Mouse (Mus musculus) gastrocnemius, postnatal 10 days (tissue): ENCODE measurements around the gene Ttyh3. TPM values are rescaled to one million over a fixed set of nuclear protein-coding genes. Genes with fewer than 3 reads are reported as not detected.
A peak's percentile ranks its signal among the peaks of the same experiment; 100 is the strongest.

Source experiments
- DNase-seq: peaks from one replicate; pipeline ENCODE4 v3.0.0; 2021; ENCODE audit warnings: mixed read lengths
- total RNA-seq, 2 experiments: library from RNA; stranded (reverse); gene quantifications; 2 replicates each; pipeline ENCODE4 v1.2.3; 2021

Ttyh3 gene
- total RNA-seq, 2 experiments from 2014 or later = 33.4 to 42.5 TPM

DNA sequence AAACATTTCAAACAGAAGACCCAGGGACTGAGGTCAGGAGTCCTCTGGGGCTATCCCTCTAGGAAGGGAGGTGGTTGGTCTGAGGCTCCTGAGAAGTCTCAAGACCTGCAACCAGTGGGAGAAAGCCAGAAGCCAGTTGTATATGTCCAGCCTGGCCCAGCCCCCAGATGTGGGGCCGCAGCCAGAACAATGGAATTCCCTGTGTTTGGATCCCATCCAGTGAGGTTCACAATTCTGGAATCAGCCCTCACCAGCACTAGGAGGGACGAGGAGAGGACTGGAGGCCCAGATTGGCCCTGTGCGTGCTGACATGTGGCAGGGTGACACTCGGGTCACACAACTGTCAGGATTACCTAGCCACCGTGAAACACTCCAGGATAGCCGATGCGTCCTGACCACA, 3.8 kb upstream of the Ttyh3 start:
- no peak for DNase-seq

DNA sequence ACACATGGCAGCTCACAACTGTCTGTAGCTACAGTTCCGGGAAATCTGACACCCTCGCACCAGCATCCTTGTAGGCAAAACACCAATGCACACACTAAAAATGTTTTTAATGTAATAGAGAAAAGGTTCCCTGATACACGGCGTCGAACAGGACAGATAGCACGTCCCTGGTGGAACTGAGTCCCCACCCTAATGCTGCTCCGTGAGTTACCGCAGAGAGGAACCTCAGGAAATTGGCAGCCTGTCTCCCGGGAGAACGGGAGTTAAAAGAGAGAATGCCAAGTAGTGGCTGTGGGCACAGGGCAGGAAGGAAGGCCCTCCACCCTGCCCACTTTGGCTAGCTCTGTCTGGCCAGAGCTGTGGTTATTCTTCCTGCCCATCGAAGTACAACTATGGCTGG, 2.4 kb upstream of the Ttyh3 start:
- no peak for DNase-seq

DNA sequence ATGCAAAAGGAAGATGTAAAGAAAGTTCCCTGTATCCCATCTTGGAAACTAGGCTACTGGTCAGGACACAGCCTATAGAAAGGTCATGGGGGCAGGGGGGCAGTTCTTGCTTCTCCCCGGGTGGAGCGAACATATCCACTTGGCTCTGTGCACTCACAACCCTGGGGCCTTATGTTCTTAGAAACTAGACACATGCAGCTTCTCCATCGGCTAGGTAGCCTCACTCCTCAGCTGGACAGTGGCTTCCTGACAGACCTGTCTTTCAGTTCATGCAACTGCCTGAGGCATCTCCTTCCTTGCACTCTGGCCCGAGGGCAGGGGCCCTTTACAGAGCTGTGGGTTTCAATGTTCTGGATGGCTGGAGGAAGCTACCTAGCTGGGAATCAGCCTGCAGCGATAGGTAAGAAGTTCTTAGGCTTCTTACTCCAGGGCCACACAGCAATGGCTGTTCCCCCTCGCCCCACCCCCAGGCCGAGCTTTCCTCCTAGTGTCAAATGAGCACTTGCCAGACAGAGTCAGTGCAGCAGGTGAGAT, 1.1 kb upstream of the Ttyh3 start:
- DNase-seq = no peak

DNA sequence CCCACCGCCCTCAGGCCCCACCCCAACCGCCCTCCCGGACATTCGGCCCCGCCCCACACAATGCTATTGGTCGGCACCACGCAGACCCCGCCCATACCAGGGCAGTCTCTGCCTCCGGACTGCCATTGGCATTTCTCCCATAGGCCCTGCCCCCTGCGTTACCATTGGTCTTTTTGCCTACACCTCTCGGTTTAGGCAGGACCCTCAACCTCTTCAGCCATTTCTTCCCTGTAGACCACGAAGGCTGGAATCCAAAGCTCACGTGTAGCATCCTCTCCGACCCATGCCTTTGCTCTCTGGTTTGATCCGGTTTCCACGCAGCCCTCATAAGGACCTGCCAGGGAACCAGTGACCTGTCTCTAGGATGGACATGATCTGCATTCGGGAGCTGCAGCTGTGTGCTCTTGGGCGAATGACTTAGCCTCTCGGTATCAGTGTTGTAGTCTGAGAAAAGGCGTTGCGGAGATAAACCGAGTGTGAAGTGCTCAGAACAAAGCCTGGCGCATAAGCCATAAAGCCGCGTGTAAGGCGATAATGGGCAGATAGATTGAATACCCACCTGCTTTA, 353 bp upstream of the Ttyh3 start:
- peak; percentile 98 for DNase-seq

DNA sequence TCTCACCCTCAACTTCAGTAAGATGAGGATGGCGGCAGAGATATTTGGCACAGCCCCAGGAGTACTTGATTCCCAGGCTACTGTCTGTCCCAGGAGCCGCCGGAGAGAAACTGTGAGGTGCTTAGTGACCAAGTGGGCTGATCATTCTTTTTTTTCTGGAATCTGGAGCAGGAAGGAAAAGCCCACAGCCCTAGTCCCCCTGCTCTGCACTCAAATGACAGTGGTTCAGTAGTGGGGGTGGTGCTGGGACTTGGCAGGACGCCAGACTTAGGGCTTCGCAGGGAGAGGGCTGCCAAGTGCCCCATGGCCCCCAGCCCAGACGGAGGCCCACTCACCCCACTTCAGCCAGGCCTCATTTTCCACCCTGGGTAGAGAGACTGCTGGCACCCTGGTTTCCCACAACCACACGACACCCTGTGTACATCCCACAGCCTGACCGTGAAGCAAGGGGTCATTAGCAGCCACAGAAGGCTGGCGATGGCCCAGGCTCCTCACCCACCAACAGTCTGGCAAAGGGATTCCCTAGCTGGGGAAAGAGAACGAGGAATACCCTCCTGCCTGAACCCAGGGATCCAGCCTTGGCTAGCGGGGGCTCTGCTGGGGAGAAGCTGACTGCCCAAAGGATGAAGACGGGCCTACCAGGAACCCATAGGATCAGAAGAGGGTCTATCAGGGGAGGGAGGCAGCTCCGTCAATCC, 861 bp downstream of the Ttyh3 start:
- peak; percentile 63 for DNase-seq

DNA sequence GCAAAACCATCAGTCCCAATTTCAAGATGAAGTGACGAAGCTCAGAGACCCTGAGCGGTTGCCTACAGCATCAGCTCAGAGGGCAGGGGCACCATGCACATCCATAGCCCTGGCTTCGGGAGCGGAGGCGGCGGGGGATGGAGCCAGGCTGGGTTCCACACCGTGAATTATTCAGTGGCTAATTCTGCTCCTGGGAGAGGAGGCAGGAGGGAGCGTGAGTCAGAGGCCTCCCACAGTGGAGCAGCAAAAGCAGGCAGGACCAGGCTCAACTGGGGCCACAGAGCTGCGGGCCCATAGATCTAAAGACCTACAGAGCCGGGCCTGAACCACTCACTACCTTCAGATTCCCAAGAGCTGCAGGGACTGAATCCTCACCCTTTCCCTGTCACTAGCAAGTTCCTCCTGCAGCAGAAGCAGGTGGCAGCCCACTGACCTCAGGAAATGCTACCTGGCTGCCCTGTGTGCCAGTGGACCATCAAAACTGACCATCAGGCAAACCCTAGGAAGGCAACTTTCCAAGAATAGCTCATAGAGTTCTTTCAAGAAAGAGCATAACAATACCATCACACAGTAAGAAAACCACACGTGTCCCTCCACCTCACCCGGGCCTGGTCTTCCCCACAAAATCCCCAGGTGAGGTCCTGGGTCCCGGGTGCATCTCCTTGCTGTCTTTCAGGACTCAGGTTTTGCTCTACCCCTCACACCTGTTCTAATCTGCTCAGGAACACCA, 1.6 kb downstream of the Ttyh3 start:
- DNase-seq = no peak

DNA sequence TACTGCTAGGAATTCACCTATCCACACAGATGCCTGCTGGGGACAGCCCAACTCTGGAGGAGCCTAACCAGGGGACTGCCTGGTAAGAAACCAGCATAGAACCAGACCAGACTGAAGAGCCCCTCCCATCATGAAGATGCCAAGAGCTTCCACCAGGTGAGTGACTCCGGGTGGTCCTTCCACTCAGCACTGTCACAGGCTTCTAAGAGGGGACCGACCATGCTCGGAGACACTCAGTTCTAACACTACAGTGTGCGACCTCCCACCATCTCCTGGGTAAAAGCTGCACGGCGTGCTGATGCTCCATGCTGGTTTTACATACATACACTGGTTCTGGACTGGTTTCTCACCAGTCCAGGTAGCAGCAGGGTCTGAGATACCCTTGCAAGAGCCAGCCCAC, 2.7 kb downstream of the Ttyh3 start:
- no peak for DNase-seq

DNA sequence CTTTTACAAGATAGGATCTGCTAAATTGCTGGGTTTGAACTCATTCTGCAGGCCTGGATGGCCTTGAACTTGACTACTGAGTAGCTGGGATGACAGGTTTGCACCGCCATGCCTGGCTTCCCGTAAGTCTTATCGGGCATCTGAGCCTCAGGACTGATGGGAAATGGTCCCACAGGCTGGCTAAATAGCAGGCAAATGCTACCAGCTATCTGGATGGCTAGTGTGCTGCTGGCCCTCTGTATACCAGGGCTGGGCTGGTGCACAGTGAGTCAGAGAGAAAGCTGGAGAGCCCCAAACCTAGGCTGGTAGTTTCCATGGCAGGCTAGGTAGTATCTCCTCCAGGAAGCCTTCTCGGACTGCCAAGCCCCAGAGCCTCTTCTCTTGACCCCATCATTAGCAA, 3.4 kb downstream of the Ttyh3 start:
- DNase-seq = no peak

DNA sequence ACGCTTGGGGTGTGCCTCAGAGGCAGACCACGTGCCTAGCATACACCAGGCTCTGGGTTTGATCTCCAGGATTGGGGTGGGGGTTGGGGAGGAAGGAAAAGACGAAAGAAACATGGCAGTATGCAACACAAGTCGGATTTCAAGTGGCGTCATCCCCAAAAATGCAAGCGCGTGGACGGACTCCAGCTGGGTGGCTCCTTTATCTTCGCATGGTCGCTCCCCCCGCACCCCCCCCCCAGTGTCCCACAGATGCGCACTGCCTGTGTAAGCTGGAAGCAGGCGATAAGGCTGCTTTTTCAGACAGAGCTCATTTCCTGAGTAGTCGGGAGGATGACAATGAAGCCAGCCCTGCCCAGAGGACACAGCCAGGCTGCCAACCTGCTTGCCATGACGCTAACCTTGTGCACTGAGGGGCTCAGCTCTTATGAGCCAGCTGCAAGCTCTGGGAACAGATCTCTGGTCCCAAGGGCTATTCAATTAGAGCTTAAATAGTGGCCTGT, 4.1 kb downstream of the Ttyh3 start:
- no peak for DNase-seq

DNA sequence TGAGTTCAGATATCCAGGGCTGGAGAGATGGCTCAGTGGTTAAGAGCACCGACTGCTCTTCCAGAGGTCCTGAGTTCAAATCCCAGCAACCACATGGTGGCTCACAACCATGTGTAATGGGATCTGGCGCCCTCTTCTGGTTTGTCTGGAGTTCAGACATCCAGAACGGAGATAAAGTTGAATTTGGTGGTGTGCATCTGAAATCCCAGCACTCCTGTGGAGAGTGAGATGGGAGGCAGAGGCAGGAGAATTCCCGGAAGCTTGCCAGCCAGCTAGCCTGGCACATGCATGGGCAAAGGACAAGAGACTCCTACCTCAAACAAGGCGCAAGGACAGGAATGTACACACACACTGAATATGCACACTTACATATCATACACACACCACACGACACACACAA, 4.6 kb downstream of the Ttyh3 start:
- DNase-seq = no peak

DNA sequence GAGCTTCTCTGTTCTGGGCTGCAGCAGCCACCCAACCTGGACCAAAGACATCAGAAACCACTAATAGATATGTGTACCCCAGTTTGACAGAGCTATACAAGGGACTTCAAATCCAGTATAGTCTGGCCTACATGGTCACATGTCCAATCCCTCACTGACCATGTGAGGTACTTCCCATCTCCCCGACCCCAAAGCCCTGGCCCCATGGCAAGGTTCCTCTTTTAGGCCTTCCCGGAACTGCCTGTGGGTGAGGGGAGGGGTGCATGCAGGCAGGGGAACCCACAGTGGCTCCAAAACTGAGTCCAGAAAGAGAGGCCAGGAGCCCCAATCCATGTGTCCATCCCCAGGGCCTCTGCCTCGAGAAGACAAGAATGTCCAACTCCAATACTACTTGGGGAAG, 6.8 kb downstream of the Ttyh3 start:
- DNase-seq = no peak

DNA sequence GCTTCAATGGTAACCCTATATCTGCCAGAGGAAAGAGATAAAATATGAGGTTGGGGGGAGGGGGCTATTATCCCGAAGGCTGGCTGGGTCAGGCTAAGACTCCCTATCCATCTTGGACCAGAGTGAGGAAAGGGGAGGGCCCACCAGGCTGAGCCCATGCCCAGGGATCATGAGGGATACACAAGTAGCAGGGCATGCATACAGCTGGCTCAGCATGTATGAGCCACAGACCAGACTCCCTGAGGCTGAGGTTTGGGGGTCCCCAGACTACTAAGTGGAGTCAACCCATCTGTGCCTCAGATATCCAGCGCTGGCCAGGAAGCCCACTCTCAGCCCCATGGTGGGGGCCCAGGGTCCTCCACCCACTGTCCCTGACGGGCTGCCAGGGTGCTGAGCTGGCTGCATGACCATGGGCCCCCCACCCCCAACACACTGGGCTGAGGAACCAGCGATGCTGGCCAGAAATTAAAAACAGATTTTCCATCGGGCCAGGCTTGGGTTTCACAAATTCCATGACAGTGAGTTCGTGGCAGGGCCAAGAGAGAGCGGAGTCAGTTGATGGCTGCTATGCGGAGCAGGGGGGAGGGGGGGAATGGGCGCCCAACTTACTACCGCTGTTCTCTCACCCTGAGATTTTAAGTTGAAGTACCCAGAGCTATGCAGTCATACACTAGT, 7.4 kb downstream of the Ttyh3 start:
- DNase-seq = peak; percentile 66

DNA sequence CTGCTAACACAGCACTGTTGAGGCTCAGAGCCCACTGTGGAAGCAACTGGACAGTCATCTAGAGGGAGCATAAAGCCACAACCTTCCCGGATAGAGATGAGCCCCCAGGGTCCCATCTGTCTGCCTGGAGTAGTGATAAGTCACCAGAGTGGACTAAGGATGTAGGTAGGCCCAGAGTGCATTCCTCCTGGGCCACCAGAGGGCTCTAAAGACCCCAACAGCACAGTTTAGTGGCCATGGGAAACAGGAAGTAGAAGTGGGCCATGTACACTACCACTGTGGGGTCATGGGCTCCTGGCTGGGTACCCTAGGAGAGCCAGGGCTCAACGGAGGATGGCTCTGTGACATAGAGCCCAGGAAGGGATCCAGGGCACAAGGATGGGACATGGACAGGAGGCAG, 8.0 kb downstream of the Ttyh3 start:
- DNase-seq = no peak

DNA sequence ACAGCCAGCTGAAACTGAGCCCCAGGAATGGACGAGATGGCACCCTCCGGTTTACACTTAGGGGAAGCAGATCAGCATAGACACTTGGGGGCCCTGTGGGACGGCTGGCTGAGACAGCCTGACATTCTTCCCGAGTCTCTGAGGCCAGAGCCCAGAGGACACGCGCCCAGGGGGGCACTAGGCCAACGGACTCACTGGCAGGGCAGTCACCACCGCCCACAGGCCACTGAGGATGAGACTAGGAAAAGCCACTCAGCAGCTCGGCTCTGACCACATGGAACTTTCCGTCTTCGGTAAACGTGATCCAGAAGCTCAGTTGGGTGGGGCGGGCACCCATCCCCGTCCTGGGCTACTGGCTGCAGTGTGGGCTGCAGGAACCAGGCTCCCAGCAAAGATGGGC, 9.0 kb downstream of the Ttyh3 start:
- DNase-seq = peak; percentile 85

DNA sequence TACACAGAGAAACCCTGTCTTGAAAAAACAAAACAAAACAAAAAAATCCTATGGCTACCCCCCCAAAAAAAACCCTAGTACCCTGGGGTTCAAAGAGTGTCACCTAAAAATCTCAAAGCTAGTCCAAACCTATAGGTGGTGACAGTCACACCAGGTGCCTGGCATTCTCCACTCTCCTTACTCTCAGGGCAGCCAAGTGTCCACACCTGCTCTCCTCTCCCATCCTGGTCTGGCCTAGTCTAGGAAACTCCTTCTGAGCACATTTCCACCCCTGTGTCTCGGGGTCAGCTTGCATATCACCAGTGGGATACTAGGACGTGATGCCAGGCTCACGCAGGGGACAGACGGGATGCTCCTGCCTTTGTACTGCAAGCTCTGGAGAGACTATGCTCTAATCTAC, 9.5 kb downstream of the Ttyh3 start:
- DNase-seq = no peak

DNA sequence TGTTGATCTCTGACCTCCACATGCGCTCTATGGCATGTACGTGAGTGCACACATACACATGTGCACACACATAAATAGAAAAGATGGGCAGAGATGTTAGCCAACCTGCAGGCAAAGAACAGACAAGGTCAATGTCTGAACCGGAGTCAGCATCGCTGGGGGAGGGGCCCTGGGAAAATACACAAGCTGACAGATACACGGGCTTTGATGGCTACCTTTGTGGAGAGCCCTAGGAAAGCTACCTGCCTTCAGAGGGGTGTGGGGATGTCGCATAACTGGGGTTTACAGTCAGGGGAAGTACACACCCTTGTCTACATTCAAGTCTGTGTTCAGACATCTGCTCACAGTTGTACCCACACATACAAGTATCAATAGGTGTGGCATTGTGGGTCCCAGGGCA, 10.3 kb downstream of the Ttyh3 start:
- DNase-seq = no peak

DNA sequence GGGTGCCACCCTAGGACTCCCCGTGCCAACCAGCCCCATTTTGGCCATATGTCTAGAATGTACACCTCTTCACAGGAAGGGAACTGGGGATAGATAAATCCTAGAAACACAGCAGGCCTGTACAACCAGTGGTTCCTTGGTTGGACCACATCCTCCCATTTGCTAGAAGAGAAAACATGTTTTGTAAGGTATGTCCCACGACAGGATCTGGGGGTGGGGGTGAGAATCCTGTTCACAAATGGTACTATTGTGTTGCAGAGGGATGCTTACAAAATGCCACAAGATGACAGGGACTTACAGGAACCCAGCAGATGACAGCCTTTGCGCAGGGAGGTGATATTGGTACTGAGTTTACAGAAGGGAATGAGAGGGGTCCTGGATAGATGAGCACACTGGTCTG, 10.8 kb downstream of the Ttyh3 start:
- DNase-seq = no peak

DNA sequence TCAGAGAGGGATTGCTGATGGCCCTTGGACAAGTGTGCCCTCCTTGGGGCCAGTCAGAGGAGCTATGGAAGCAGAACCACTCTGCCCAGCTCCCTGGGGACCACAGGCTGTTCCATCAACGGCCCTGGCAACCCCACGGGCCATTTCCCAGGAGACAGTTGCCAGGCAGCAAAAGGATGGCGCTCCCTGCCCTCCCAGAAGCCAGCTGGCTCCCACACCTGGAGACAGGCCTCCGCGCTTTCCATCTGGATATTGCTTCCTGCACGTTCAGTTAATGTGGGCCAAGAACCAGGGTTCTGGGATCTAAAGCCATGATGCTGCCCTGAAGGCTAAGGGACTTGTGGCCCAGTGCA, 11.8 kb downstream of the Ttyh3 start:
- no peak for DNase-seq

DNA sequence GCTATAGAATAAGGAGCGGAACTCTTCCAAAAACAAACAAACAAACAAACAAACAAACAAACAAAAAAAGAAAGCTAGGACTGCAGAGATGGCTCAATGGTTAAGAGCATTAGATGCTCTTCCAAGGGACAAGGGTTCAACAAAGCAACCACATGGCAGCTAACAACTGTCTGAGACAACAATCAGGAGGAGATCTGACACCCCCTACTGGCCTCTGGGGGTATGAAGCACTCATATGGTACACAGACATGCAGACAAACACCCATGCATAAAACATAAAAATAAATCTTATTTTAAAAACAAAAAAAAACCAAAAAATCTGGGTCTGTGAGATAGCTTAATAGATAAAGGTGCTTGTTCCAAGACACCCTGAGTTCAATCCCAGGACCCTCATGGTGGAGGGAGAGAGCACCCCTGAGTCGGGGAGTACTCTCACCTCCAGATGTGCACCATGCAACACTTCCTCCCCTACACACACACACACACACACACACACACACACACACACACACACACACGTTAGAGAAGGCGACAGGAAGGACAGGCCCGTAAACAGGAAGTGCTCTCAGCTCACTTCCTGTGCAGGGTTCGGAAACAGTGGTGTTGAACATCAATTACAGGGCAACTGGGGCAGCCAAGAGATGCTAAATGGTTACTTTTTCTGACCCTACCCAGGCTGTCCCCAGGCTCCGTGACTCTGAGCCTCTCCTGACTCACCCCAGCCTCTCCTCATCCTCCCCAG, 12.3 kb downstream of the Ttyh3 start:
- DNase-seq = no peak

DNA sequence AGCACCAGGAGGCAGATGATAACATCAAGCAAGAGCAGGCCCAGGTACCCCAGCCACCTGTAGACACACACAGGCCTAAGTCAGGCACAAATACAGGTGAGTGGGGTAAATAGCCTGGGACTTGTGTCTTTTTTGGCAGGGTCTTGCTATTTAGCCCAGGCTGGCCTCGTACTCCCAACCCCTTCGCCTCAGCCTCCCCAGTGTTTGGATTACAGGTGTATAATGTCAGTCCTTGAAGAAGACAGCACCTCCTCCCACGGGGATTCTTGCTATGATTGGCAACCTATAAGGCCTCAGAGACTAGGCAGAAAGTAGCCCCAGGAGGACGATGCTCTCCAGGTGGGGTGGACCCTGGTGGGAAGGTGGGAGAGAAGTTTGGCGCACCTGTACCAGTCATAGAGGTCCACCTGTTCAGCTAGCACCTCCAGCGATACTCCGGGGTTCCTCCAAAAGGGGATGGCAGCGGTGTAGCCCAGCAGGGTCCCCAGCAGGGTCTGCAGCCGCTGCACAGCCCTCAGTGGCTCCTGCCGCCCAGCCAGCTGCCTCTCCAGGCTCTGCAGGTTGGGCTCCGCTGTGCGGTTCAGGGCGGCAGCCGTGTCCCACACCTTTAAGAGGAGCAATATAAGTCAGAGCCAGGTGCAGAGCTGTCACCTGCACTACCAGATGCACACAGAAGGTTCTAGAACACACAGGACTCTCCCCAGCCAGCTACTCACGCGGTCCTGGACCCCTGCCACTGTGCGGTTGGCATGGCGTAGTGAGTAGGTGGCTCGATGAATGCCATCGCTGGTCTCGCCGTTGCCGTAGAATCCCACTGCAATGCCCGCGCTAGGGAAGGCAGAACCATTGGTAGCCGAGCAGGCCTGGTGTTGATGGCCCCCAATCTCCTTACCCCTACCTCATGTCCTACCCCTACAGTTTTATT, 13.8 kb downstream of the Ttyh3 start:
- no peak for DNase-seq

DNA sequence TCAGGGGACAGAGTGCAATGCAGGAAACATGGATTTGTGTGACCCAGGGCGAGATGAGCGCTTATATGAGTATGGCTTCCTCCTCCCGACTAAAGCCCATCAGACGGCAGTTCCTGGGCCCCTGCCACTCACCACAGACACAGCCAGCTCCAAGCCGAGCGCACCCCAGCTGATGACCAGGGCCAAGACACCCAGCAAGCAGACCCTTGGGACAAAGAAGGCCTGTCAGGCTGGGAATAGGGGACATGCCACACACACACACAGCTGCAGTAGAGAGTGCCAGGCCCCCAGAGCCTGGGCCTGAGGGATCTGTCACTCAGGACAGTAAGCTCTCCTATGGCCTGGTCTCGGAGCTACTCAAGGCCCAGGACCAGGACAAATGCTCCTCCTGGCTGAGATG, 15.4 kb downstream of the Ttyh3 start:
- no peak for DNase-seq
